ENCODE assay signal across 26 mouse cellular contexts in genomic region chr11:44530867-44531266, GRCm38 (mm10). TPM values are rescaled to one million over a fixed set of nuclear protein-coding genes. Genes with fewer than 3 reads are reported as not detected.
A peak's percentile ranks its signal among the peaks of the same experiment; 100 is the strongest.
DNase-seq lines count a peak whose midpoint lies in the region; ATAC-seq and TF ChIP-seq lines count a peak whose summit lies in the region.
"Had no signal": no experiment of that assay in that cellular context is flagged by ENCODE, and none has a peak within 500 bp of the region (broad histone marks: within the 10 kb centered on the region; RNA-seq: fewer than 3 reads in every experiment).

No protein-coding gene starts in this region.

- H3K27ac ChIP-seq in hindbrain, embryonic 13.5 days = no peak overlapping the region
- H3K27ac ChIP-seq in hindbrain, postnatal 0 days = no peak overlapping the region
- no peak overlapping the region for H3K27ac ChIP-seq in liver, embryonic 11.5 days (ENCODE audit: low read depth, low read length)
- H3K27ac ChIP-seq in liver, embryonic 15.5 days (replicated peaks) = peak overlapping the region; percentile 65
- H3K27ac ChIP-seq: embryonic facial prominence, embryonic 13.5 days; forebrain, embryonic 12.5 days; gastrocnemius, adult 2 months; heart, adult 2 months; hindbrain, embryonic 10.5 days; intestine, embryonic 15.5 days; kidney, postnatal 0 days; stomach, postnatal 0 days had no signal

- ATAC-seq in frontal cortex, adult (ENCODE audit: low TSS enrichment) = peak; percentile 83
- ATAC-seq in hindbrain, embryonic 13.5 days (ENCODE audit: low FRiP score) = no peak
- ATAC-seq in hindbrain, postnatal 0 days = no peak
- ATAC-seq in liver, embryonic 11.5 days (replicated peaks; ENCODE audit: low FRiP score) = no peak
- ATAC-seq in liver, embryonic 15.5 days (ENCODE audit: insufficient read depth) = no peak
- ATAC-seq: hindbrain, embryonic 16.5 days; intestine, embryonic 15.5 days had no signal

- no peaks in the 10 kb centered on the region for H3K9me3 ChIP-seq in hindbrain, embryonic 13.5 days
- no peaks in the 10 kb centered on the region for H3K9me3 ChIP-seq in hindbrain, postnatal 0 days (ENCODE audit: low read length)
- H3K9me3 ChIP-seq in liver, embryonic 11.5 days (ENCODE audit: control insufficient read depth, low read length) = no peaks in the 10 kb centered on the region
- no peaks in the 10 kb centered on the region for H3K9me3 ChIP-seq in liver, embryonic 15.5 days (replicated peaks)
- H3K9me3 ChIP-seq: embryonic facial prominence, embryonic 13.5 days; forebrain, embryonic 12.5 days; hindbrain, embryonic 10.5 days; intestine, embryonic 15.5 days had no signal

- H3K4me1 ChIP-seq in hindbrain, embryonic 13.5 days (replicated peaks) = 0 out of 2 replicates have a peak, but pooled peaks cover 6% of the 10 kb centered on the region
- no peaks in the 10 kb centered on the region for H3K4me1 ChIP-seq in hindbrain, postnatal 0 days (ENCODE audit: insufficient read depth, low read length)
- H3K4me1 ChIP-seq in liver, embryonic 11.5 days (replicated peaks; ENCODE audit: control insufficient read depth, insufficient read depth, low read length) = peaks cover 36% of the 10 kb centered on the region
- H3K4me1 ChIP-seq in liver, embryonic 15.5 days (replicated peaks) = peaks cover 76% of the 10 kb centered on the region
- H3K4me1 ChIP-seq: forebrain, embryonic 12.5 days; hindbrain, embryonic 10.5 days; intestine, embryonic 15.5 days had no signal

- no peak for DNase-seq in frontal cortex, postnatal 10 days (ENCODE audit: low spot score in 2 of 2)
- no peak for DNase-seq in hindbrain, postnatal 0 days (ENCODE audit: low spot score)
- no peak for DNase-seq in liver, embryonic 11.5 days (ENCODE audit: low spot score)
- no peak for DNase-seq in right cerebral cortex, postnatal 25 days
- no peak for DNase-seq in kidney, adult 11 months
- DNase-seq: adrenal gland, postnatal 14 days; gastrocnemius, adult 2 months; gastrocnemius, postnatal 36 days; heart, adult 2 months; kidney, adult 8-10 months; left cerebral cortex, postnatal 4 days; lung, postnatal 14 days; midbrain, embryonic 14.5 days; right cerebral cortex, adult 18-20 months; right cerebral cortex, postnatal 4 days had no signal

- H3K4me3 ChIP-seq in hindbrain, embryonic 13.5 days = no peak overlapping the region
- H3K4me3 ChIP-seq in hindbrain, postnatal 0 days (ENCODE audit: low read length) = no peak overlapping the region
- no peak overlapping the region for H3K4me3 ChIP-seq in liver, embryonic 11.5 days (ENCODE audit: low read depth, low read length)
- H3K4me3 ChIP-seq in liver, embryonic 15.5 days (replicated peaks) = no peak overlapping the region
- H3K4me3 ChIP-seq: embryonic facial prominence, embryonic 13.5 days; forebrain, embryonic 12.5 days; gastrocnemius, adult 2 months; heart, adult 2 months; hindbrain, embryonic 10.5 days; intestine, embryonic 15.5 days had no signal

- TF ChIP-seq CTCF in hindbrain, postnatal 0 days (IDR thresholded peaks at IDR 0.05; ENCODE audit: low read depth) = no peak

- 92% methylated on average over 11 of the region's 11 CpGs for WGBS in hindbrain, embryonic 13.5 days
- 89% methylated on average over 11 of the region's 11 CpGs for whole genome bisulfite sequencing in hindbrain, postnatal 0 days
- 82% methylated on average over 11 of the region's 11 CpGs for WGBS in liver, embryonic 11.5 days
- WGBS in liver, embryonic 15.5 days (ENCODE audit: insufficient replicate concordance) = 79% methylated on average over 11 of the region's 11 CpGs

- peaks cover 63% of the 10 kb centered on the region for H3K36me3 ChIP-seq in hindbrain, embryonic 13.5 days
- peaks cover 15% of the 10 kb centered on the region for H3K36me3 ChIP-seq in hindbrain, postnatal 0 days (ENCODE audit: insufficient read depth, low read length)
- peaks cover 39% of the 10 kb centered on the region for H3K36me3 ChIP-seq in liver, embryonic 11.5 days (ENCODE audit: control insufficient read depth, insufficient read depth, low read length)
- peaks cover 96% of the 10 kb centered on the region for H3K36me3 ChIP-seq in liver, embryonic 15.5 days (replicated peaks)

- no peak overlapping the region for H3K4me2 ChIP-seq in hindbrain, embryonic 13.5 days
- H3K4me2 ChIP-seq in hindbrain, postnatal 0 days (ENCODE audit: low read depth, low read length) = no peak overlapping the region
- H3K4me2 ChIP-seq in liver, embryonic 11.5 days = peak overlapping the region; percentile 55
- H3K4me2 ChIP-seq in liver, embryonic 15.5 days = peak overlapping the region; percentile 27
- H3K4me2 ChIP-seq: embryonic facial prominence, embryonic 13.5 days; forebrain, embryonic 12.5 days; intestine, embryonic 15.5 days; lung, embryonic 14.5 days had no signal

- no peaks in the 10 kb centered on the region for H3K27me3 ChIP-seq in hindbrain, embryonic 13.5 days
- H3K27me3 ChIP-seq in hindbrain, postnatal 0 days (ENCODE audit: insufficient read depth, low read length) = no peaks in the 10 kb centered on the region
- no peaks in the 10 kb centered on the region for H3K27me3 ChIP-seq in liver, embryonic 11.5 days (replicated peaks; ENCODE audit: control insufficient read depth, insufficient read depth, low read length)
- H3K27me3 ChIP-seq in liver, embryonic 15.5 days = no peaks in the 10 kb centered on the region
- H3K27me3 ChIP-seq: embryonic facial prominence, embryonic 13.5 days; forebrain, embryonic 12.5 days; intestine, embryonic 15.5 days had no signal

- H3K9ac ChIP-seq in hindbrain, embryonic 13.5 days = 0 out of 2 replicates have a peak overlapping the region, but pooled peaks have one; percentile 13
- H3K9ac ChIP-seq in hindbrain, postnatal 0 days (replicated peaks; ENCODE audit: low read length) = no peak overlapping the region
- H3K9ac ChIP-seq in liver, embryonic 11.5 days (ENCODE audit: low read depth, low read length) = no peak overlapping the region
- no peak overlapping the region for H3K9ac ChIP-seq in liver, embryonic 15.5 days
- H3K9ac ChIP-seq: embryonic facial prominence, embryonic 13.5 days; forebrain, embryonic 12.5 days; intestine, embryonic 15.5 days; lung, embryonic 14.5 days had no signal

RNA-seq across cellular contexts. Expression of gene Rnf145, which starts 12.1 kb away (rescaled TPM):
- 108 and 111 TPM in 2 replicates for polyA plus RNA-seq in hindbrain, embryonic 13.5 days (2015; fragmentation: Nextera tagmentation; extraction: Ambion mirVana)
- total RNA-seq in hindbrain, postnatal 0 days (2014; rRNA removed) = 108 and 122 TPM in 2 replicates
- polyA plus RNA-seq in hindbrain, postnatal 0 days (2015; fragmentation: Nextera tagmentation; extraction: Ambion mirVana) = 91.8 and 92.9 TPM in 2 replicates
- 74.4 and 76.3 TPM in 2 replicates for polyA plus RNA-seq in liver, embryonic 11.5 days (2014; fragmentation: Nextera tagmentation; extraction: Ambion mirVana)
- 53.5 and 59.8 TPM in 2 replicates for polyA plus RNA-seq in liver, embryonic 15.5 days (2015; fragmentation: Nextera tagmentation; extraction: Ambion mirVana)

Comparison
In these comparisons a context has a peak if more than half of its experiments do, and no peak if none do; other contexts are left out.
1. H3K4me2 ChIP-seq: peak in liver, embryonic 11.5 days (single experiment) and liver, embryonic 15.5 days (single experiment); none in hindbrain, embryonic 13.5 days (single experiment) and hindbrain, postnatal 0 days (single experiment).